11 mouse cellular contexts compared by ENCODE assay signal in genomic region chr3:127802814-127803213, GRCm38 (mm10). TPM values are rescaled to one million over a fixed set of nuclear protein-coding genes. Genes with fewer than 3 reads are reported as not detected.
DNase-seq lines count a peak whose midpoint lies in the region; ATAC-seq lines count a peak whose summit lies in the region.
"Had no signal": no experiment of that assay in that cellular context is flagged by ENCODE, and none has a peak within 500 bp of the region (broad histone marks: within the 10 kb centered on the region; RNA-seq: fewer than 3 reads in every experiment).

No protein-coding gene starts in this region.

- H3K9me3 ChIP-seq in forebrain, embryonic 11.5 days (ENCODE audit: control insufficient read depth, low read length), result no peaks in the 10 kb centered on the region
- no peaks in the 10 kb centered on the region for H3K9me3 ChIP-seq in forebrain, embryonic 16.5 days (ENCODE audit: control insufficient read depth, low read length)
- no peaks in the 10 kb centered on the region for H3K9me3 ChIP-seq in kidney, embryonic 15.5 days (replicated peaks)
- no peaks in the 10 kb centered on the region for H3K9me3 ChIP-seq in hindbrain, embryonic 13.5 days
- H3K9me3 ChIP-seq: lung, embryonic 15.5 days had no signal

- no peaks in the 10 kb centered on the region for H3K27me3 ChIP-seq in forebrain, embryonic 11.5 days (ENCODE audit: control insufficient read depth, insufficient read depth, low read length)
- H3K27me3 ChIP-seq in forebrain, embryonic 16.5 days (replicated peaks; ENCODE audit: control insufficient read depth, insufficient read depth, low read length), result no peaks in the 10 kb centered on the region
- H3K27me3 ChIP-seq in kidney, embryonic 15.5 days, result no peaks in the 10 kb centered on the region
- no peaks in the 10 kb centered on the region for H3K27me3 ChIP-seq in hindbrain, embryonic 13.5 days
- H3K27me3 ChIP-seq: lung, embryonic 15.5 days had no signal

- ATAC-seq in forebrain, embryonic 11.5 days (replicated peaks; ENCODE audit: low FRiP score), result no peak
- no peak for ATAC-seq in forebrain, embryonic 16.5 days
- no peak for ATAC-seq in kidney, embryonic 15.5 days (replicated peaks; ENCODE audit: low FRiP score)
- no peak for ATAC-seq in megakaryocyte-erythroid progenitor cell, adult 5-6 weeks (replicated peaks; ENCODE audit: low FRiP score, low TSS enrichment, poor library complexity, severe bottlenecking)
- ATAC-seq in hindbrain, embryonic 13.5 days (ENCODE audit: low FRiP score), result no peak
- ATAC-seq: inflammation-experienced regulatory T-cells, adult 6 months had no signal

- intact Hi-C loops in heart, postnatal 10 days (cut with DNase I), result no loop called here

- peak; percentile 46 for DNase-seq in forebrain, embryonic 11.5 days (ENCODE audit: low spot score)
- no peak for DNase-seq in kidney, postnatal 10 days
- peak; percentile 52 for DNase-seq in 416B (ENCODE audit: low read depth)
- DNase-seq in heart, postnatal 10 days, result peak; percentile 17 to 28
- DNase-seq: cerebellum, postnatal 14 days had no signal

- H3K36me3 ChIP-seq in forebrain, embryonic 11.5 days (ENCODE audit: control insufficient read depth, insufficient read depth, low read length), result no peaks in the 10 kb centered on the region
- H3K36me3 ChIP-seq in forebrain, embryonic 16.5 days (ENCODE audit: control insufficient read depth, insufficient read depth), result no peaks in the 10 kb centered on the region
- peaks cover 19% of the 10 kb centered on the region for H3K36me3 ChIP-seq in kidney, embryonic 15.5 days
- peaks cover 16% of the 10 kb centered on the region for H3K36me3 ChIP-seq in hindbrain, embryonic 13.5 days

- no peak overlapping the region for H3K9ac ChIP-seq in forebrain, embryonic 11.5 days (ENCODE audit: low read length)
- H3K9ac ChIP-seq in forebrain, embryonic 16.5 days (replicated peaks; ENCODE audit: low read depth, low read length), result no peak overlapping the region
- H3K9ac ChIP-seq in kidney, embryonic 15.5 days, result no peak overlapping the region
- H3K9ac ChIP-seq in hindbrain, embryonic 13.5 days, result no peak overlapping the region
- H3K9ac ChIP-seq: lung, embryonic 15.5 days had no signal

- no peak overlapping the region for H3K4me3 ChIP-seq in forebrain, embryonic 11.5 days (ENCODE audit: low read depth, low read length)
- no peak overlapping the region for H3K4me3 ChIP-seq in forebrain, embryonic 16.5 days (replicated peaks; ENCODE audit: low read length)
- H3K4me3 ChIP-seq in kidney, embryonic 15.5 days (replicated peaks), result no peak overlapping the region
- H3K4me3 ChIP-seq in hindbrain, embryonic 13.5 days, result no peak overlapping the region
- H3K4me3 ChIP-seq: lung, embryonic 15.5 days had no signal

- H3K4me1 ChIP-seq in forebrain, embryonic 11.5 days (replicated peaks; ENCODE audit: control insufficient read depth, insufficient read depth, low read length), result no peaks in the 10 kb centered on the region
- no peaks in the 10 kb centered on the region for H3K4me1 ChIP-seq in forebrain, embryonic 16.5 days (replicated peaks; ENCODE audit: control insufficient read depth, insufficient read depth, low read length)
- no peaks in the 10 kb centered on the region for H3K4me1 ChIP-seq in kidney, embryonic 15.5 days
- peaks cover 5% of the 10 kb centered on the region for H3K4me1 ChIP-seq in hindbrain, embryonic 13.5 days (replicated peaks)
- H3K4me1 ChIP-seq: lung, embryonic 15.5 days had no signal

- 46% methylated on average over 8 of the region's 8 CpGs for WGBS in forebrain, embryonic 11.5 days
- WGBS in forebrain, embryonic 16.5 days, result 30% methylated on average over 8 of the region's 8 CpGs
- WGBS in kidney, embryonic 15.5 days, result 30% methylated on average over 8 of the region's 8 CpGs
- WGBS in hindbrain, embryonic 13.5 days, result 61% methylated on average over 8 of the region's 8 CpGs

- H3K4me2 ChIP-seq in forebrain, embryonic 11.5 days (ENCODE audit: low read depth, low read length, severe bottlenecking), result no peak overlapping the region
- H3K4me2 ChIP-seq in forebrain, embryonic 16.5 days (ENCODE audit: low read length), result no peak overlapping the region
- peak overlapping the region; percentile 2; the same call in 1 of the 2 replicates for H3K4me2 ChIP-seq in kidney, embryonic 15.5 days
- no peak overlapping the region for H3K4me2 ChIP-seq in hindbrain, embryonic 13.5 days
- H3K4me2 ChIP-seq: lung, embryonic 15.5 days had no signal

- no peak overlapping the region for H3K27ac ChIP-seq in forebrain, embryonic 11.5 days (ENCODE audit: low read depth, low read length)
- no peak overlapping the region for H3K27ac ChIP-seq in forebrain, embryonic 16.5 days (ENCODE audit: low read length)
- H3K27ac ChIP-seq in kidney, embryonic 15.5 days, result no peak overlapping the region
- no peak overlapping the region for H3K27ac ChIP-seq in hindbrain, embryonic 13.5 days
- H3K27ac ChIP-seq: lung, embryonic 15.5 days had no signal

RNA-seq across cellular contexts. Expression of gene Tifa, which starts 13.2 kb away (rescaled TPM):
- polyA plus RNA-seq in forebrain, embryonic 11.5 days (2014; fragmentation: Nextera tagmentation; extraction: Ambion mirVana), result 2.9 and 3.2 TPM in 2 replicates
- 3.4 and 5.0 TPM in 2 replicates for polyA plus RNA-seq in forebrain, embryonic 16.5 days (2015; fragmentation: Nextera tagmentation; extraction: Ambion mirVana)
- polyA plus RNA-seq in kidney, embryonic 15.5 days (2015; fragmentation: Nextera tagmentation; extraction: Ambion mirVana), result 3.8 and 5.2 TPM in 2 replicates
- 1 to 10 TPM; 3.1 to 3.5 TPM for total RNA-seq in heart, postnatal 10 days (2021)
- total RNA-seq in megakaryocyte-erythroid progenitor cell, adult 5-6 weeks (2014; fragmentation: Nextera tagmentation), result 34.5 and 36.0 TPM in 2 replicates
- 32.1 and 34.1 TPM in 2 replicates for total RNA-seq in megakaryocyte-erythroid progenitor cell, adult 5-6 weeks (2017)
- polyA plus RNA-seq in hindbrain, embryonic 13.5 days (2015; fragmentation: Nextera tagmentation; extraction: Ambion mirVana), result 3.5 and 4.7 TPM in 2 replicates

RNA-seq across cellular contexts. Expression of gene Alpk1, which starts 22.5 kb away (rescaled TPM):
- 0.80 and 1.3 TPM in 2 replicates for polyA plus RNA-seq in forebrain, embryonic 11.5 days (2014; fragmentation: Nextera tagmentation; extraction: Ambion mirVana)
- polyA plus RNA-seq in forebrain, embryonic 16.5 days (2015; fragmentation: Nextera tagmentation; extraction: Ambion mirVana), result 0.92 and 0.99 TPM in 2 replicates
- polyA plus RNA-seq in kidney, embryonic 15.5 days (2015; fragmentation: Nextera tagmentation; extraction: Ambion mirVana), result 1.2 and 2.4 TPM in 2 replicates
- 1 to 10 TPM; 5.1 to 5.5 TPM for total RNA-seq in heart, postnatal 10 days (2021)
- 2.5 and 5.7 TPM in 2 replicates for total RNA-seq in megakaryocyte-erythroid progenitor cell, adult 5-6 weeks (2014; fragmentation: Nextera tagmentation)
- 3.7 and 6.8 TPM in 2 replicates for total RNA-seq in megakaryocyte-erythroid progenitor cell, adult 5-6 weeks (2017)
- polyA plus RNA-seq in hindbrain, embryonic 13.5 days (2015; fragmentation: Nextera tagmentation; extraction: Ambion mirVana), result 0.79 and 1.3 TPM in 2 replicates

RNA-seq across cellular contexts. Expression of gene Ap1ar, which starts 34.5 kb away (rescaled TPM):
- polyA plus RNA-seq in forebrain, embryonic 11.5 days (2014; fragmentation: Nextera tagmentation; extraction: Ambion mirVana), result 82.8 and 86.8 TPM in 2 replicates
- 83.0 and 83.1 TPM in 2 replicates for polyA plus RNA-seq in forebrain, embryonic 16.5 days (2015; fragmentation: Nextera tagmentation; extraction: Ambion mirVana)
- 56.4 and 56.7 TPM in 2 replicates for polyA plus RNA-seq in kidney, embryonic 15.5 days (2015; fragmentation: Nextera tagmentation; extraction: Ambion mirVana)
- 10 to 100 TPM; 18.1 to 18.9 TPM for total RNA-seq in heart, postnatal 10 days (2021)
- 93.2 and 102 TPM in 2 replicates for total RNA-seq in megakaryocyte-erythroid progenitor cell, adult 5-6 weeks (2014; fragmentation: Nextera tagmentation)
- total RNA-seq in megakaryocyte-erythroid progenitor cell, adult 5-6 weeks (2017), result 109 and 114 TPM in 2 replicates
- 83.0 and 85.1 TPM in 2 replicates for polyA plus RNA-seq in hindbrain, embryonic 13.5 days (2015; fragmentation: Nextera tagmentation; extraction: Ambion mirVana)
